Mouse (Mus musculus): ENCODE results near the gene St8sia4.

DNA sequence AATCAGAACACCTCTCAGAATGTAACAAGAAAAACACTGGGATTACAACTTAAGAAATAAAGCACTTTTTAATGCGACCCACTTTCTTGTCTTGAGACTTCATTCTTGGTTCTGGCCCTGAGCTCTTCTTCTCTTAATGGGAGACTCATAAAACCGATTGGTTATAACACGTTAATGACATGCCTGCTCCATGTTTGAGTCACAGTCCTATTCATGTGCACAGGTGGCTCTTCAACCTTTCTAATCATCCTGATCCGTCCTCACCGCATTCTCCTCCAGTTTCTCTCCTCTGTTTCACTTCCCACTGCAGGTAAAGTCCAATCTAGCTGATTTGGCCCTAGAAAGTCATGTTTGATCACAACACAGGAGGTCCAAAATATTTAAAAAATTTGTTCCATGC is 58.3 kb downstream of the St8sia4 start:
- TF ChIP-seq CTCF (conservative IDR thresholded peaks at IDR 0.05; ENCODE audit: low read length) (no peak), POU5F1 (IDR thresholded peaks at IDR 0.05; ENCODE audit: borderline replicate concordance, low read length) (no peak)
